Mouse (Mus musculus) gonadal fat pad, adult 2 months (tissue): Measurements from ENCODE around the gene Eef1g. TPM values are rescaled to one million over a fixed set of nuclear protein-coding genes. Genes with fewer than 3 reads are reported as not detected.

Experiments used
- DNase-seq: peaks from one replicate; pipeline ENCODE4 v3.0.0-alpha.2; 2012; ENCODE audit warnings: low read depth
- polyA plus RNA-seq: library from polyadenylated mRNA; depleted of rRNA; stranded (reverse); fragments of >200 nt; gene quantifications from 2 replicates; pipeline ENCODE4 v1.2.3, GENCODE M21; 2012; rRNA removed

Gene Eef1g
- 295 and 302 TPM in 2 replicates for polyA plus RNA-seq

- peak; percentile 92 for DNase-seq
These were observed at the start of gene Eef1g for GRCm38 (mm10) chr19:8966590-8967372. Gene Eef1g (plus strand): TSS chr19:8967041.

GRCm38 (mm10) chr19:8919000-8919399 is 47.8 kb upstream of the Eef1g start:
- no peak for DNase-seq

GRCm38 (mm10) chr19:8919684-8920072 is 47.2 kb upstream of the Eef1g start:
- no peak for DNase-seq

- no peak for DNase-seq
These were observed 46.6 kb upstream of the Eef1g start, which contains the start of gene B3gat3 for GRCm38 (mm10) chr19:8920073-8920736. Gene B3gat3 (plus strand): TSS chr19:8920374.

- DNase-seq, result no peak
These were observed 46.0 kb upstream of the Eef1g start for GRCm38 (mm10) chr19:8920836-8921291.

- no peak for DNase-seq
These were observed 45.1 kb upstream of the Eef1g start for GRCm38 (mm10) chr19:8921741-8922140.

GRCm38 (mm10) chr19:8926766-8927165 is 40.1 kb upstream of the Eef1g start:
- DNase-seq, result no peak

- no peak for DNase-seq
These were observed 38.8 kb upstream of the Eef1g start for GRCm38 (mm10) chr19:8927891-8928525.

GRCm38 (mm10) chr19:8928689-8929223 is 38.1 kb upstream of the Eef1g start:
- no peak for DNase-seq

- no peak for DNase-seq
These were observed 37.4 kb upstream of the Eef1g start, which contains the start of the genes Rom1 and Eml3 for GRCm38 (mm10) chr19:8929224-8930088. Gene Rom1 (minus strand): TSS chr19:8929356. Gene Eml3 (plus strand): TSS chr19:8929552.

- DNase-seq, result no peak
These were observed 36.7 kb upstream of the Eef1g start for GRCm38 (mm10) chr19:8930117-8930516.

GRCm38 (mm10) chr19:8930771-8931170 is 36.1 kb upstream of the Eef1g start:
- DNase-seq, result no peak

GRCm38 (mm10) chr19:8936736-8937135 is 30.1 kb upstream of the Eef1g start:
- no peak for DNase-seq

- DNase-seq, result no peak
These were observed 26.2 kb upstream of the Eef1g start for GRCm38 (mm10) chr19:8940526-8941133.

GRCm38 (mm10) chr19:8941136-8941514 is 25.7 kb upstream of the Eef1g start:
- no peak for DNase-seq

- DNase-seq, result no peak
These were observed 25.2 kb upstream of the Eef1g start, which contains the start of gene Mta2 for GRCm38 (mm10) chr19:8941515-8942217. Gene Mta2 (plus strand): TSS chr19:8941875.

GRCm38 (mm10) chr19:8942276-8942964 is 24.4 kb upstream of the Eef1g start:
- DNase-seq, result no peak

- no peak for DNase-seq
These were observed 23.8 kb upstream of the Eef1g start for GRCm38 (mm10) chr19:8943047-8943446.

- no peak for DNase-seq
These were observed 22.8 kb upstream of the Eef1g start for GRCm38 (mm10) chr19:8944062-8944461.
